Mouse (Mus musculus) liver, postnatal 0 days (tissue): ENCODE measurements around the gene Ip6k1.

Experiments
- CTCF ChIP-seq: sonication (generic); IDR thresholded peaks from 2 replicates; pipeline ENCODE4 v1.5.1; 2016; ENCODE audit warnings: antibody characterized with exemption, low read depth
- EP300 ChIP-seq: IDR thresholded peaks from 2 replicates; pipeline ENCODE4 v1.6.1; 2016; ENCODE audit warnings: antibody characterized with exemption, low read depth, mild to moderate bottlenecking

DNA sequence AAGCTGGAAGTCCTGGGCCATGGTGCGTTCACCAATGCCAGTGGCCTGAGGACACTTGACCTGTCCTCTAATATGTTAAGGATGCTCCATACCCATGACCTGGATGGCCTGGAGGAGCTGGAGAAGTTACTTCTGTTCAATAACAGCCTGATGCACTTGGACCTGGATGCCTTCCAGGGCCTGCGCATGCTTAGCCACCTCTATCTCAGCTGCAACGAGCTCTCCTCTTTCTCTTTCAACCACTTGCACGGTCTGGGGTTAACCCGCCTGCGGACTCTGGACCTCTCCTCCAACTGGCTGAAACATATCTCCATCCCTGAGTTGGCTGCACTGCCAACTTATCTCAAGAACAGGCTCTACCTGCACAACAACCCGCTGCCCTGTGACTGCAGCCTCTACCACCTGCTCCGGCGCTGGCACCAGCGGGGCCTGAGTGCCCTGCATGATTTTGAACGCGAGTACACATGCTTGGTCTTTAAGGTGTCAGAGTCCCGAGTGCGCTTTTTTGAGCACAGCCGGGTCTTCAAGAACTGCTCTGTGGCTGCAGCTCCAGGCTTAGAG is 51.4 kb downstream of the Ip6k1 start:
- no peak for TF ChIP-seq CTCF
- TF ChIP-seq EP300, result no peak
